Mouse (Mus musculus) mouse trophoblast stem cell (cell line): ENCODE measurements at regions not wholly inside any gene's neighbourhood (a gene's known extent, or its start where the extent isn't known, plus 50 kb on each side); places are given as distances from the start of the nearest gene placed in this dataset.

Experiments
- in situ Hi-C, 2 experiments: fragments of 300-500 bp; cut with MseI, MboI; formaldehyde crosslinking; loops; 2 replicates in 1 of 2; 3 replicates in 1 of 2; pipeline ENCODE4 v1.15.1; 2025

DNA sequence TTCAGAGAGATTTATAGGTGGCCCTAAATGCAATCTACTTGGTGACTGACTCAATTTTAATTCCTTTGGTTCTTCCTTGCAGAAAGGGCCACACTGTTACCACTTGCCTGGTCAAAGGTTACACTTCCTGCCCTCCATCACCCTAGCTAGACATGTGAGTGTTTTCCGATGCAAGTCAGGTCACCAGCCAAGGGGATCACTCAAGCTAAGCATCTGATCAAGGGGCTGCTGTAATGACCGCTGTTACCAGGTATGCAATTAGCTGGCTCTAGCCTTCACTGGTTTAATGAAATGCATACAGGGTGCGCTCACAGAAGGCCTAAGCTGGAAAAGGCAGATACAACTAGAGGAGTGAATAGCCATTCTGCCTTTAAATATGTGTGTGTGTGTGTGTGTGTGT is 105.1 kb downstream of the Mtx2 start:
- in situ Hi-C loops: no loop called here

DNA sequence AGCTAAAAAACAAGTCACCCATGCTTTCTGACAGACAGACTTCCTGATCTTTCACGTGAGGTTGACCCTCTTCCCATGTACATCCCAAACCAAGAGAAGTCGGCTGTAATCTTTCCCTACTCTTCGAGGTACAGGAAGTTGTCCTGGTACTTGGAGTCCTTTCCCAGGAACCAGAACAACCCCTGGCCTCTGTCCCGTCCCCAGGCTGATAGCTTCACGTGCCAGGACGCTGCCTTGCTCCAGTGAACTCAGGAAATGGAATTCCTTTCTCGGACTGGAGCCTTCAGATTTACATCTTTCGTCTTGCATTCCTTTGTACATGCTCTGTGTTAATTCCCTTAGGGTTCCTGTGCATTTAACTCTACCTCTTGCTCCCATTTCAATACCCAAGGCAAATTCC is 107.6 kb downstream of the Mtx2 start:
- in situ Hi-C loops: no loop called here

DNA sequence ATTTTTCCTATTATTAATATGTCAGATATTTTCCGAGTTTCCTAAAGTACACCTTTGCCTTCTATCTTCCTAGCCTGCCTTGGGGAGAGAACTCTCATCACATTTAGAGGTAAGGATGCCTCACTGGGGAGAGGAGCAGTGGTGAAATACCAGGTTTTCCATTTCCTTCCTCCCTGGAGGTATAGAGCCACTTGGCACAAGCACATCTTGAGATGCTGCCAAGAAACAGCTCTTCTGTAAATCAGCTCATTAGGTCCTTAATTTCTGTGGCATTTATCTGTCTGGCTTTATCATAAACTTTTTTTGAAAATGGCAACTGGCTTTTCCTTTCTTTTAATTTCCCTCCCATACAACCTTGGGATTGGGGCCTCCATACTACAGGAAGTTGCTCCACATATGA is 108.2 kb downstream of the Mtx2 start:
- in situ Hi-C loops: no loop called here

DNA sequence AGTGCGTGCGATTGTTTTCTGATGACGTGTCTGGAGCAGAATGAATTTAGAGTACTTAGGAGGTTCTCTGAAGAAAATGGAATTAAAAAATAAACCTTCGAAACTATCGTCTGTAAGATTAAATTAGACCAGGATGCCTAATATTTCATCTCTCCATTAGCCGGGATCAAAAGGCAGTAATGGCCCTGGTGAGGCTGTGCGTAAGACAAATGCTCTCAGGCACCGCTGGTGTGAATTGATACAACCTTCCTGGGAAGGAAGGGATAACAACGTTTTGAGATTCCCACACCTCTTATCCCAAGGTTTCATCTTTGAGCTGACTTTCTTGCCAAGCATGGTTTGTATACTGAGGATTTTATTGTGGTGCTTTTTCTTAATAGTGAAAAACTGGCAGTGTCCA is 113.1 kb downstream of the Mtx2 start:
- in situ Hi-C loops: no loop called here

DNA sequence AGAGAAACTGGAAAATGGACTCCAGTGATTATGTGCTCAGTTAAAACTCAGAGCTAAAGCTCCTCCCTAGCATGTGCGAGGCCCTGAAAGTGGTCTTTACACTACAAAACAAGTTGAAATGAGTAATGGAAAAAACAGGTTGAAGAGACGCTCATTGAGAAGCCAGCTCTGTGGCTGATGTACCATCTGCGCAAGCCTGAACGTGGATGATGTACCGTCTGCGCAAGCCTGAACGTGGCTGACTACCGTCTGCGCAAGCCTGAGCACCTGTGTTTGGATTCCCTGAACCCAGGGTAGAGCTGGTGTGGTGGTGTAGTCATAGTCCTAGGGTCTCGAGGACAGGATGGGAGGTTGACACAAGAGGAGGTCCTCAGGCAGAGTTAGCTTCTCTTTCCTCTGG is 116.4 kb downstream of the Mtx2 start:
- in situ Hi-C loops: no loop called here

DNA sequence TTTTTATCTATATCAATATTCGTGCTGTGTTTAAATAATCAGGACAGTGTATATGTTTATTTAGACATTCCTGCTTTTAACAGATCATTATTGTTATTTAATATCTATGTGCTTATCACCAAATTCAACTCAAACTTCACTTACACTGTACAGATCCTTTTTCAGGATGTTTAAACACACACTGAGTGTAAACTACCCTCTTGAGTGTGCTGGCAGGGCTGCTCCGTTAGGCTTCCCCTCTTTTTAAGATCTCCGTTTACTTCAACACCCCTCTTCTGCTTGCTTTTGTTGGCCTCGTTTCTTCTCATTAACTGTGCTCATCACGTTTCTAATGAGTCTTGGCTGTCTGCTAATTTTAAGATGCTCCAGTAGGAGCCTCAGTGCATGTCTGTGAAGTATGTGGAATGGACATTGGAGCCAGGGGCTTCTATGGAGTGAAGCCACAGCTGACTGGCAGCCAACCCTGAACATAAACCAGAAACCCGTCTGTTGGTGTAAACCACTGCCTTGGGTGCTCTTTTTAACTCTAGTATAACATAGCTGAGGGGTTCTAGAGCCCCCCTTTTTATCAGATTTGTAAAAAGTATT is 117.1 kb downstream of the Mtx2 start:
- in situ Hi-C loops: no loop called here

DNA sequence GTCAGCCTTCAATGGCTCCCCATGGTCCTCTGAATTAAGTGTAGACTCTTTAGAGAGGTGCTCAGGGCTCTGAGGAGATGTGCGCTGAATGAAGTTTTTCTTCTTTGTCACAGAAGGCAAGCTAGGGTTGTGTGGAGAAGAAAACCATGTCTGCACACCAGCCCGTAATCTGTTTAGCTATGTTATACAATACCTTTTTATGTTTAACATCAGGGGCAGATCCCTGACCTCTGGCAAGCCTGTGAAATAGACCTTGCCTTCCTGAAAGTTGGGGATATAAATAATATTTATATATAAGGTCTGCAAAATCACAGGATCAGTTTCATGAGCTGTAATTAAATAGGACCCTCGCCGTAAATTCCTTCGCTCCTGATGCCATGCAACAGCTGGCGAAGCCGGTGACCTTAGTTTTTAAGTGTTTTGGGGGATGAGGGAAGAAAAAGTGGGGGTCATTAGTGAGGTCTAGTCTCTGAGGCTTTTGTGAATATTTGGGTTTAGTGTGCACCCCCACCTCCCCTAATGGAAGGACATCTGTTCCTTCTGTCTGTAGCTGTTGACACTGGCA is 119.7 kb downstream of the Mtx2 start:
- in situ Hi-C loops: no loop called here

DNA sequence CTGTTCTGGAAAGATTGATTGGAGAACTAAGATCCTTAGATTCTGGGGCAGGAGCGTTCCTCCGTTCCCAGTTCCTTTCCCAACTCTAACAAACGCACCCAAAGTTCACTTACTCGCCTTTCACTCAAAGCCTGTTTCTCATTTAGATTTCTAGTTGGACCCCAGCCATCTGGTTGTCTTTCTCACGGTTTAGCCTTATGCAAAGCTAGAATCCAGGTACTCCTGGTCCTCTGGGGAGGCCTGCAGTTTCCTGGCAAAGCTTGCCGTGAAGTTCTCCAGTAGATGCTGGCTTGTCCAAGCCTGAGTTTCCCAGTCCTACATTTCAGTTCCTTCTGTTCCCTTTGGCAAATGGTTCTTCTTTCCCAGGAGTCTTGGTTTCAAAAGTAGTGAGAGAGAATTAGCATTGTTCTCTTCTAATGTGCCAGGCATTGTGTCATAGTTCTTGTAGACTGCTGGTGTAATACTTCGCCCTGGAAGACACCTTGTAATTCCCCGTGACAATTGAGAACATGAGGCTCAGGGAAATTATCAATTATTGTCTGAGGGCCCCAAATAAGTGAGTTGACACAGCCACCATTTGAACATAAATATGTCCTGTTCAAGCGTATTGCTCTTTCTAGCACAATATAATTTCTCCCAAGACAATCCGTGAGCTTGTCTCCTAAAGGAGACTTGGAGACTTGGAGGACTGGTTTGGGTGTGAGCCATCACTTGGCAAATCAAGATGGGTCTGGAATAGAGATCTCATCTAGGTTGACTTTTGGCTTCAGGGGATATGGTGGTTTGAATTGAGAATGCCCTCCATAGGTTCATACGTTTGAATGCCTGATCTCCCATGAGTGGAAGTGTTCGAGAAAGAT is 126.0 kb downstream of the Mtx2 start:
- in situ Hi-C loops: no loop called here

DNA sequence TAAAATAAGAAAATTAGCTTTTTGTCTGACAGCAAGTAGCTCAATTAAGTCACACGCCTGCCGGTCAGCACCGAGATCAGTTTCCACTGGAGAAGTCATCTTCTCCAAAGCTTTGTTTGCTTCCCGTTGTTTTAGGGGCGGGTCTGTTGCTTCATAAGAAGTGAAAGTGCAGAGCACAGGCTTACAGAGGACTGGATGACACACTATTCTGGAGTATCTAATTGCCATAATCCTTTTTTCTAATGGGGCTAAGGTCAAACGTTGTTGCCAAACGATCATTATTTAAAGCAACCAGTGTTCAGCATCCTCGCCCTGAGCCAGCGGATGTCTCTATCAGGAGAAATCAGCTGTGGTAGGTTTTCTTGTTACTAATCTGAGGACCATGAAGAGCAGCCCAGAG is 128.5 kb downstream of the Mtx2 start:
- in situ Hi-C loops: no loop called here

DNA sequence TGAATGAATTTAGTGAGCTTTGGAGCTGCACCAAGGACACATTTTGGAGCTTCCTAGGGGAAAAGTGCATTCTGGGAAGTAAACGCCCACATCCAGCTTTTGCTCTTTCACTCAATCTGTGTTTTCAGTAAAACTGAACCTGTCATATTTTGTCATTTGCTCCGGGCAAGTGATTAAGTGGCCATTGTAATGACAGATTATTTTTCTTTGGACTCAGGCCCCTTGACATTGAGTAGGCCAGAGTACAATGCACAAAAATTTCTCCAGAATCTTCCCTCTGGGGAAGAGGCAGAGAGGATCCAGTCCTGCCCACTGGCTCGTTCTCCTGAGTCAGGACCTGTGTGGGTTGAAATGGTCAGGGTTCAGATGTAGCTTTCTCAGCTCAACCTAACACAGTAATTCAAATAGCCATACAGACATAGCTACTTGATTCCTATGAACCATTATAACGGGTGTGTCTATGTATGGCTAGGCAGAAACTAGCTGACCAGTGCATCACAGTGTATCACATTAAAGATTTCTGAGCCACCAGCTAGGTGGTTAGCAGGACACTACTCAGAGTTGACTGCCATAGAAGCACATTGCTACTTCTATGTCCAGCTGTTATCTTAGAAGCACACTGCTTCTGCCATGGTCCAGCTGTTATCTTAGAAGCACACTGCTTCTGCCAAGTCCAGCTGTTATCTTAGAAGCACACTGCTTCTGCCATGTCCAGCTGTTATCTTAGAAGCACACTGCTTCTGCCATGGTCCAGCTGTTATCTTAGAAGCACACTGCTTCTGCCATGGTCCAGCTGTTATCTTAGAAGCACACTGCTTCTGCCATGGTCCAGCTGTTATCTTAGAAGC is 129.9 kb downstream of the Mtx2 start:
- in situ Hi-C loops: no loop called here

DNA sequence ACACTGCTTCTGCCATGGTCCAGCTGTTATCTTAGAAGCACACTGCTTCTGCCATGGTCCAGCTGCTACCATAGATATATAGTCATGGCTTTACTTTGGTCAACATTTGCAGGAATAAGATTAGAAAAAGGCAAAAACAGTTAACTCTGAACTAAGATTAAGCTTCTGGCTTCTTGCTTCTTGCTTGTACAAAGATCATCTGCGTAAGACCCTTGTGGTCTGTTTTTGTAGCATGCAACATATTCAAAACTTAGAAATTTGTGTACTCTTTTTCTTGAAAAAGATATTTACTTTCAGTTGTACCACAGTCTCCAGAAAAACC is 130.5 kb downstream of the Mtx2 start:
- in situ Hi-C loops: no loop called here

DNA sequence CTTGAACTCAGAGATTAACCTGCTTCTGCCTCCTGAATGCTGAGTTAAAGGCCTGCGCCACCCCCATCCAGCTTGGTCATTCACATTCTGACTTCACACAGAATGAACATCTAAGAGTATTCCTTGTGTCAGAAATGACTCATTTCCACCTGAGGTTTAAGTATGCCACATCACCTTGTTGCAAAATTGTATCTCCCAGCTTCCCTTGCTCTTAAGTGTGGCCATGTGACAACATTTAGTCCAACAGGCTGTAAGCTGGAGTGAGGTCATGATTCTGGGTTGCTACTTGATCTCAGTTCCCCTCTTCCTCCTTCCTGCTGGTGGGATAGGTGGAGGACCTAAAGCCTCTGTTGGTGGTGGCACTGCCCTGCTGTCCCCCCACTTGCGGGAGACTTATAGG is 131.0 kb downstream of the Mtx2 start:
- in situ Hi-C loops: no loop called here

DNA sequence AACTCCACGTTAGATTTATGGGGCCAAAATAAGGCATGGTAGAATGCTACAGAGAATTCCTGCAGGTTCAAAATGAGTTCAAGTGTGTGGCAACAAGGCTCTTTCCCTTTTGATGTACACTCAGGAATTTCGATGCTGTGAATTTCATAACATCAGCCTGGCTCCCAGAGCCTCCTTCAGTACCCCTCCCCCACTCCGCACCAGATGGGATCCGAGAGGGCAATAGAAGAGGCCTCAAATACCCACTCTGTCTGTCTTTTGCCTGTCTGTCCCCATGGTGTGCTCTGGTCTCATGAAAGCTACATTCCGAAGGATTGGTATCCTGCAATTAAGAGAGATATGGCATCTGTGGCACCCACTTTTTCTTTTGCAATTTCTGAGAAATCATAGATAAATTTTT is 134.3 kb downstream of the Mtx2 start:
- in situ Hi-C loops: loop anchor here (5.0 to 10.0 kb wide), 2 partner anchors 235 to 238 kb away; partner anchors contain the start of gene Gm28230 (in 1 of the 2)

DNA sequence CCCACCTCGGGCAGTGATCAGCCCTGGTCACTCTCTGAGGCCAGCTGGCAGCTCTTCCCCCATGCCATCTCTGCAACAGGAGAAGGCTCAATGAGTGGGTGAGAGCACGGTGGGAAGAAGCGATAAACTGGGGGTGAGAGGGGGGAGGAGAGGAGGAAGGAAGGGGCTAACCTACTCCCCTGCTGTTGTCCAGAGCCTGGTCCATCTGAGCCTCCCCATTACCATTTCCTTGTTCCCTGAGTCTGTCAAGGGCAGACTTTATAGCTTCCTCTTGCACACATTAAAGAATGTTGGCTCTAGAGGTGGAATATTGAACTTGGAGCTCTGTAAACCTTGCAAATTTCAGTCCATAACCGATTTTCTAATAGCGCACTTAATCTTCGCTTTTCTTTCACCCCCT is 136.8 kb downstream of the Mtx2 start:
- in situ Hi-C loops: loop anchor here (5.0 to 10.0 kb wide), 2 partner anchors 238 to 240 kb away; partner anchors contain the start of gene Gm28230 (in 1 of the 2)

DNA sequence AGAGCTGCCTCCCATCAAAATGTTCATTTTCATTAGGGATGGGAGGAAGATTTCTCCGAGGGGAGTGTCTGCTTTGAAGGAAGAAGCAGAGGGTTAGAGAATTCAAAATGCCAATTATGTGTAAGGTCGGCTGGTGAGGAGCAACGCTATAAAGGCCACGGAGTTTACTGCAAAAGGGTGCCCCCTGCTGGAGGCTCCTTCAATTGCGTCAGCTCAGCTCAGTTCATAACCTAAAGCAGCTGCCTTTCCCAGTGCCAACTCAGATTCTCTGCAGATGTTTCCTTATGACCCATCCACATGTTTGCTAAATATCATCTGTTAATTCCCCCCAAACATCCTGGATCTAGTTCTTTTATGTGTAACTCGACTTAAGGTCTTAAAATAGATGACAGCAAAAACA is 138.8 kb downstream of the Mtx2 start:
- in situ Hi-C loops: loop anchor here (5.0 to 10.0 kb wide), 2 partner anchors 240 to 242 kb away; partner anchors contain the start of gene Gm28230 (in 1 of the 2)

DNA sequence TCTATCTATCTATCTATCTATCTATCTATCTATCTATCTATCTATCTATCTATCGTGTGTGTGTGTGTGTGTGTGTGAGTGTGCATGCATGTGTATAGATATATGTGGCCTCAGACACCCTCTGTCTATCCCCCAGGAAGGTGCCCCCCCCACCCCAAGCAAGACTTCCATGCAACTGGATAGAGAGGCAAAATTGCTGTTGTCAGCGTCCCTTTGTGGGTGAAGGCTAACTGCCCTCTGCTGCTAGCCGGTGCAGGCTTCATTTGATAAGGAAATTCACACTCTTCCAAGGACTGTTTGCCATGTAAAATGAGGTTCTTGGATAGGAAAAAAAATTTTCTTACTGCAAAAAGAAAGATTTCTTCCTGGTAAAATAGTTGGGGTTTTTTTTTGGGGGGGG is 139.4 kb downstream of the Mtx2 start:
- in situ Hi-C loops: loop anchor here (5.0 to 10.0 kb wide), 2 partner anchors 240 to 243 kb away; partner anchors contain the start of gene Gm28230 (in 1 of the 2)

DNA sequence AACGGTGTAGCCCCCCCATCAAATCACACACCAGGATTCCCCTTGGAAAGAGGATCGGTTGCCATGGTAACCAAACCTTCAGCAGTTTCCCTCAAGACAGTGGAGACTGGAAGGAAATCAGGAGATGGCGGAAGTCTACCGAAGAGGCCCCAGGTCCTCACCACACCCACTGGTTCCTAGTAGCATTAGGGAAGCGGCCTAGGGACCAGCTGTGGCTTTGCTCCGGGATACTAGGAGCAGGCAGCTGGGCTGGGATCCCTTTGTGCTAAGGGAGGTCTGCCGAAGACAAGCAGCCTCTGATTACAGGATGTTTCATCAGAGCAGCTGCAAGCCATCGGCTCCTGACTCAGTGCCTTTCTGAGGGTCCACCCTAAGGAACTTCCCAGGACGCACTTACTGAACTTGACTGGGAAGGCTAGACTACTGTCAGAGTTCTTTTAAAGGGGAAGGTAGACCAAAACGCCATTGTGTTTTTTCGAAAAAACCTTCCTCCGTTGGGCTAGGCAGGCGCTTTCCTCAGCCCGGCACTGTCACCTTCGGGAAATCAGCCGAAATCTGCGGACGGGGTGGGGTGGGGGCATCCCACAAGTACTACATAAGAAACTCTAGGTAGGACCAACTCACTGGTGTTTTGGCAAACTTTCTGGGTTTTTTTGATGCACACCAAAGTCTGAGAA is 139.9 kb downstream of the Mtx2 start:
- in situ Hi-C loops: loop anchor here in 1 of 2 experiments (10.0 kb wide), 1 partner anchor 241 kb away; the partner anchor contains the start of gene Gm28230

DNA sequence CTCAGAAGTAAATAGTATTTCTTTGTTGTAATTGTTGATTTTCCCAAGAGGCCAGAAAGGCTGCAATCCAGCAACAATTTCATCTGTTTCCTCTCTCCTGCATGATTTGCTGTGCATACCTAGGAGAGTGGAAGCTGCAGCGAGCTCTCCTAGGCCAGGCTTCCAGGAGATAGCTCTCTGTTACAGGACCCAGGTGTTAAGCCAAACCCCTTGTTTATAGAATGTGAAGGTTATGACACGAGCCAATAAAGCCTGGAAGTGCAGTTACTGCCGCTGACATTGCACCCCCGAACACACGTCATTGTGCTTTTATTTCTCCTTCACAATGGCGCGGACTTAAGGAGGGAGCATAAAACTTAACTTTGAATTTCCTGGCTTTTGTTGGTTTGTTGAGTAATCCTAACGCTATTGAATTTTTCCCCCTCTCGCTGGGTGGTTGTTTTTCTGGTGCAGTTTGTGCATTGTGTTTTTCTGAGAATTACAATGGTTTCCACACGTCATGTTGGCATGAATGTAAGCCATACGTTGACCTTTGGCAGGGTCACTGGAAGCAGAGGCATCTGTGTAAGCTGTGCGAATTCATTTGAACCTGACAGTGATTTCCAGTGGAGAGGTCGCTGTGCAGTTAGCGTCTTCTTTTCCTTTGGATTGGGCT is 145.1 kb downstream of the Mtx2 start:
- in situ Hi-C loops: no loop called here

DNA sequence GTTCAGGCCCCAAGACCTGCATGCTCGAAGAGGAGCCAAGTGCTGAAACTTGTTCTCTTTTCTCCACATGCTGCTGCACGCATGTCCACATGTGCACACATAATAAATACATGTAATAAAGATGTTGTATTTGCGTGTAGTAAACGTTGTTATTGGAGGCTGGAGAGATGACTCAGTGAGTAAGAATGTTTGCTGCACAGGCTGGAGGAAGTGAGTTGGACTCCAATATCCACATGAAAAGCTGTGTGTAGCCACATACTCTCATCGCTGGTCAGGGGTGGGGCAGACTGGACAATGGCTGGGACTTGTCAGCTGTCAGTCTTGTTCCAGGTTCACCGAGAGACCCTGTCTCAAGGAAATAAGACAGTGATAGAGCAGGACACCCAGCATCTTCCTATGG is 147.8 kb downstream of the Mtx2 start:
- in situ Hi-C loops: no loop called here

DNA sequence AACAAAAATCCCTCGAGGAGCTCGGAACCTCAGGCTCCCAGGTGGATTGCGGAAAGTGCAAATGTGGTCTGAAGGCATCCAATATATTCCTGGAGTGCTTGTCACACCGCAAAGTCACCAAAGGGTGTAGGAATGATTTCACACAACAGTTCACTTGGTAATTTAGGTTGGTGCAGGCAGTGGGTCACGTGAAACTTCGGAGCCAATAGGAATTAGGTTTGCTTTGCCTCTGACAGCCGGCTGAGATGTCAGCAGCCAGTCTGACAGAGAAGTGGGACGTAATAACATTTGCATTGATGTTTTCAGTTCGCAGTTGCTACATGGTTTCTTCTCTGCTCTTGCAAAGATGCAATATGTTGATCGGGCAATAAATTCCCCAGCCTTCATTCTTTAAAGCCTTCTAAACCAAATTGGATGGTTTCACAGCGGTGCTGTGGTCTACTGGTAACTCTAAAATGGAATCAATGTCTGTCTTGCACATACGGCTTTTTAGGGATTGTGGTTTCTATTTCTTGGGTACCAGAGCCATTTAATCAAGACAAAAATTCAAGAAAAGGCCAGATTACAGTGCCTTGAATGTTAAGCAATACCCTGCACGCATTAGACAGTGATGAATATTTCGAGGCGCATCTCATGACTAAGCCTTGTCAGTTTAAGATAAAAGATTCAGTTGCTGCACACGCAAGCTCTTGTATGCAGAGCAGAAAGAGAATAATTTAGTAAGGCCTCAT is 149.2 kb downstream of the Mtx2 start:
- in situ Hi-C loops: no loop called here
